Mouse (Mus musculus): ENCODE data around the gene Slc13a2.
A peak's percentile ranks its signal among the peaks of the same experiment; 100 is the strongest.

DNA sequence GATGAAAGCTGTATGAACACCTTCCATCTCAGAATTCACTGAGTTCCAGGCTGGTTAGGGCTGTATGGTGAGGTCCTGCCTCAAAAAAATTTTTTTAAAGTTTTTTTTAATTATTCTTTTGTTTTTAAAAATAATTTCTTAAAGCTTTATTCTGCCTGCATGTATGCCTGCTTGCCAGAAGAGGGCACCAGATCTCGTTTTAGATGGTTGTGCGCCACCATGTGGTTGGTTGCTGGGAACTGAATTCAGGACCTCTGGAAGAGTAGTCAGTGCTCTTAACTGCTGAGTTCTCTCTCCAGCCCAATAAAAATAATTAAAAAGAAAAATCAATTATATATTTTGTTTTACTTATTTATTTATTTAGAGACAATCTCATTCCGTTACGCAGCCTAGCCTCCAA, 31.7 kb upstream of the Slc13a2 start:
- TF ChIP-seq CTCF (IDR thresholded peaks at IDR 0.05; ENCODE audit: low read depth, low read length) (peak; percentile 93), POLR2A (IDR thresholded peaks at IDR 0.05; ENCODE audit: insufficient read depth, low read length) (no peak)

Measured in ES-Bruce4 (cell line).